Mouse (Mus musculus) midbrain, embryonic 11.5 days (tissue): ENCODE results near the gene Casz1. TPM values are rescaled to one million over a fixed set of nuclear protein-coding genes. Genes with fewer than 3 reads are reported as not detected.

Experiments used
- ATAC-seq: fragments of 200-750 bp; cut with Nextera tagmentation; 2 replicates; pipeline ENCODE4 v1.8.0; 2017; ENCODE audit warnings: moderate TSS enrichment, moderate library complexity; ENCODE audit not compliant: low FRiP score
- DNase-seq: peaks from one replicate; pipeline ENCODE4 v3.0.0; 2015; ENCODE audit warnings: low spot score; ENCODE audit errors: missing footprints
- H3K27ac ChIP-seq: fragments of 300-500 bp; sonication (generic); 2 replicates; pipeline ENCODE4 v1.5.1; 2014; ENCODE audit warnings: low read depth, low read length
- H3K27me3 ChIP-seq: fragments of 300-500 bp; sonication (generic); 2 replicates; pipeline ENCODE4 v1.6.1; 2014; ENCODE audit warnings: mild to moderate bottlenecking, low read length, moderate library complexity, mixed read lengths; ENCODE audit not compliant: control insufficient read depth, insufficient read depth
- H3K36me3 ChIP-seq: fragments of 300-500 bp; sonication (generic); 2 replicates; pipeline ENCODE4 v1.6.1; 2014; ENCODE audit warnings: mild to moderate bottlenecking, low read length, moderate library complexity, mixed read lengths; ENCODE audit not compliant: control insufficient read depth, insufficient read depth
- H3K4me1 ChIP-seq: fragments of 300-500 bp; sonication (generic); 2 replicates; pipeline ENCODE4 v1.6.1; 2014; ENCODE audit warnings: low read length; ENCODE audit not compliant: control insufficient read depth, insufficient read depth
- H3K4me2 ChIP-seq: fragments of 300-500 bp; sonication (generic); 2 replicates; pipeline ENCODE4 v1.6.1; 2014; ENCODE audit warnings: mild to moderate bottlenecking, moderate library complexity
- H3K4me3 ChIP-seq: fragments of 300-500 bp; sonication (generic); 2 replicates; pipeline ENCODE4 v1.5.1; 2014; ENCODE audit warnings: low read depth, low read length
- H3K9ac ChIP-seq: fragments of 300-500 bp; sonication (generic); 2 replicates; pipeline ENCODE4 v1.6.1; 2014; ENCODE audit warnings: low read length
- H3K9me3 ChIP-seq: fragments of 300-500 bp; sonication (generic); 2 replicates; pipeline ENCODE4 v1.6.1; 2016; ENCODE audit warnings: low read length; ENCODE audit not compliant: control insufficient read depth
- WGBS: fragments of 180-500 bp; shearing (Covaris S2); extraction: QIAGEN DNeasy Blood & Tissue Kit; methylation state at CpG from one replicate; pipeline ENCODE4 v1.1.7; 2014; 5-methylcytosine and 5-hydroxymethylcytosine counted together
- polyA plus RNA-seq: library from polyadenylated mRNA; unstranded; fragments of >200 nt; fragmentation: Nextera tagmentation; extraction: Ambion mirVana; gene quantifications from 2 replicates; pipeline ENCODE4 v1.2.1, GENCODE M21; 2014

Gene Casz1
- polyA plus RNA-seq, 1 experiment from 2014 or later = 1.6 TPM

- Histone ChIP-seq H3K36me3 (no peaks in the 10 kb centered on the region), H3K9me3 (no peaks in the 10 kb centered on the region), H3K27ac (no peak overlapping the region), H3K4me2 (peak overlapping the region; percentile 94), H3K27me3 (peaks cover 90% of the 10 kb centered on the region), H3K9ac (no peak overlapping the region), H3K4me1 (peaks cover 46% of the 10 kb centered on the region), H3K4me3 (peak overlapping the region; percentile 55)
- 1% methylated on average over 18 of the region's 26 CpGs for WGBS
- ATAC-seq = peak; percentile 55
- peak; percentile 97 for DNase-seq
Observed at GRCm38 (mm10) chr4:148806836-148807235, 2.6 kb downstream of the Casz1 start.

GRCm38 (mm10) chr4:148807397-148807796, 3.2 kb downstream of the Casz1 start:
- Histone ChIP-seq H3K27me3 (peaks cover 94% of the 10 kb centered on the region), H3K9me3 (no peaks in the 10 kb centered on the region), H3K4me3 (peak overlapping the region; percentile 55; the same call in 1 of the 2 replicates), H3K36me3 (no peaks in the 10 kb centered on the region), H3K9ac (no peak overlapping the region), H3K4me2 (peak overlapping the region; percentile 94), H3K4me1 (peaks cover 50% of the 10 kb centered on the region), H3K27ac (no peak overlapping the region)
- ATAC-seq (no peak), DNase-seq (peak; percentile 91)
- WGBS = 1% methylated on average over 9 of the region's 9 CpGs

DNA sequence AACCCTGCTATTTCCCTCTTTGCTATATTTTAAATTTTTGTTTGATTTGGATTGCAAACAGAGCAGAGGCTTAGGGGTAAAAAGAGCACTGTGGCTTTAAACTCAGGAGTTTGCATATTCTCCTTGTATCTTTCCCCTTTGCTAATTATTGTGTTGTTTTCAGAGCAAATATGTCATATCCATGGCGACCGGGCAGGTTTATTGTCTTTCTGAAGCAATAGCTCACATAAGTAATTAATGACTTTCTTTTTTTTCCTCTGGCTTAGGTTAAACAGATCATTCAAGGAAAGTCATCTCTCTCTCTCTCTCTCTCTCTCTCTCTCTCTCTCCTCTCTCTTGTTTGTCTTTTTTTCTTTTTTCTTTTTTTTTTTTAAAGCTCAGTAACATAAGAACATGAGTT, 4.6 kb downstream of the Casz1 start:
- 33% methylated on average over 2 of the region's 2 CpGs for WGBS
- no peak overlapping the region for H3K27ac ChIP-seq
- no peak for DNase-seq
- peaks cover 41% of the 10 kb centered on the region for H3K4me1 ChIP-seq
- H3K36me3 ChIP-seq = no peaks in the 10 kb centered on the region; the same call in 1 of the 2 replicates
- no peak overlapping the region for H3K9ac ChIP-seq
- no peak for ATAC-seq
- H3K4me2 ChIP-seq = no peak overlapping the region
- no peak overlapping the region for H3K4me3 ChIP-seq
- no peaks in the 10 kb centered on the region for H3K9me3 ChIP-seq
- peaks cover 94% of the 10 kb centered on the region for H3K27me3 ChIP-seq

DNA sequence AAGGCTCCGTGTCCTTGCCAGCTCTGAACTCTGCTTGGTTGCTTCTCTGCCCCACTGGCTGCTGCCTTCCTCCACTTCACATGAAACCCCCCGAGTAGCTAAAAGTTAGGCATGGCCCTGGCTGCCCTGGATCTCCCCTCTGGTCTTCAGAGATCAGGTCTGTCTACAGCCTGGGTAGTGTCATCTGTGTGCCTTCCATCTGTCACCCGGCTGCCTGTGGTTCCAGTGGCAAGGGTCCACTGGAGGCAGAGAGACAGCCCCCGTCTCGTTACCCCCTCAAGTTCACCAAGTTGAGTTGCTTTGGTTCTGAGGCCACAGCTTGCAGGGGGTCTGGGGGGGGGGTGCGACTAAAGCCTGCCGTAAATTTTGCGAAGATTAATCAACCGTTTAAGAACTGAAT, 6.5 kb downstream of the Casz1 start:
- WGBS = 49% methylated on average over 9 of the region's 9 CpGs
- Histone ChIP-seq H3K9me3 (no peaks in the 10 kb centered on the region), H3K27ac (no peak overlapping the region), H3K36me3 (no peaks in the 10 kb centered on the region; the same call in 1 of the 2 replicates), H3K27me3 (peaks cover 92% of the 10 kb centered on the region), H3K4me2 (no peak overlapping the region), H3K4me3 (no peak overlapping the region), H3K4me1 (peaks cover 26% of the 10 kb centered on the region), H3K9ac (no peak overlapping the region)
- DNase-seq (no peak), ATAC-seq (no peak)

DNA sequence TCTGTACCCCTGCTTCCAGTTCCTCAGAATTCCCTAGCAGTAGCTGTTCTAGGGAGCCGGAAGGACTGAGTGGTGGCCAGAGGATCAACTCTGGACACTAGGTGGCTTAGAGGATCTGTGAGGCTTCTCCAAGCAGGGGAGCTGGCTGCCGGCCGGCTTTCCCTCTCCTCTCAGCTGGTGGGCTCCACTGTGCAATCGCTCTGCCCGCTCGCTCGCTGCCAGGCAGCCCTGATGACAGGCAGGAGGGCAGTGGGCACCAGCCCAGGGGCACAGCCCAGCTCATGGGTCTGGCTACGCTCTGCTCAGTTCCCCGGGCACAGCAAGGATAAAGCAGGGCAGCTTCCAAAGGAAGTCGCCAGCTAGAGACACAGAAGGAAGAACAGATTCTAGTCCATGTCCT, 7.7 kb downstream of the Casz1 start:
- 11% methylated on average over 10 of the region's 10 CpGs for WGBS
- H3K4me3 ChIP-seq = no peak overlapping the region

DNA sequence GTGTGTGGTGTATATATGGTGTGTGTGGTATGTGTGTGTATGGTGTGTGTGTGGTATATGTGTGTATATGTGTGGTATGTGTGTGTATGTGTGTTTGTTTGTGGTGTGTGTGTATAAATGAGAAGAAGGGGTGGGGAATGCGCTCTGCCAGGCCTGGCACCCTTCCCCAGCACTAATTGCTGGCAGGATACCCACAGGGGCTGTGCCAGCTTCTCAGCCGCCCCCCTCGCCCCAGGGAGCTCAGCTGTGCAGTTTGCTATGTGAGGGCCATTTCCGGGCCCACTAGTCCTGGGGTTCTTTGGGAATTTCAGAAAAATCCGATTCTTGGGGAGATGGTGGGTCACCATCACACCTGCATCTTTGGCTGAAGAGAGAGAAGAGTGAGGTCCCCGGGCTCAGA, 9.0 kb downstream of the Casz1 start:
- H3K4me2 ChIP-seq = no peak overlapping the region
- H3K4me1 ChIP-seq = peaks cover 22% of the 10 kb centered on the region
- ATAC-seq (no peak), DNase-seq (no peak)
- H3K27me3 ChIP-seq = peaks cover 71% of the 10 kb centered on the region
- no peak overlapping the region for H3K27ac ChIP-seq
- 85% methylated on average over 6 of the region's 6 CpGs for WGBS
- H3K4me3 ChIP-seq = no peak overlapping the region
- H3K9me3 ChIP-seq = no peaks in the 10 kb centered on the region
- H3K36me3 ChIP-seq = no peaks in the 10 kb centered on the region; the same call in 1 of the 2 replicates
- no peak overlapping the region for H3K9ac ChIP-seq

More for the DNA sequence above, 7.7 kb downstream of the Casz1 start:
- Histone ChIP-seq H3K4me2 (peak overlapping the region; percentile 30), H3K9me3 (no peaks in the 10 kb centered on the region), H3K4me1 (peaks cover 27% of the 10 kb centered on the region), H3K36me3 (no peaks in the 10 kb centered on the region; the same call in 1 of the 2 replicates), H3K27ac (no peak overlapping the region), H3K27me3 (peaks cover 82% of the 10 kb centered on the region), H3K9ac (peak overlapping the region; percentile 38)
- ATAC-seq = peak; percentile 51; the same call in 1 of the 2 replicates
- DNase-seq = peak; percentile 93

DNA sequence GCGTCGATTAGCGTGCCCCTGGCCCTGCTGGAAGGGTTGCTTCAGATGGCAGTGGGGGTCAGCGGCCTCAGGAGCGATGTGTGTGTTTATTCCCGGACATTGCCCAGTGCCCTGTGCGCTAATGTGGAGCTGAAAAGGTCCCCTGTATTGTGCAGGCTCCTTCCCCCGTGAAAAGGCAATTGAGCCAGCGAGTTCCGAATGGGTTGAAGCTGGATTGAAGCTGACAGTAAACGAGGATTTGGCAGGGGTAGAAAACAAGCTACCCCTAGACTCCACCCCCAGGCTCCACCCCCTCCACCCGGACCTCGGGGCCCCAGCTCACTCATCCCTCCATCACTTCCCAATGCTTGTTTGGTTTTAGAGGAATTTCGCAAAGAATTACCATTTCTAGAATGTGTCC, 12.3 kb downstream of the Casz1 start:
- Histone ChIP-seq H3K4me2 (peak overlapping the region; percentile 32), H3K9ac (no peak overlapping the region), H3K36me3 (no peaks in the 10 kb centered on the region; the same call in 1 of the 2 replicates), H3K4me1 (peaks cover 16% of the 10 kb centered on the region), H3K4me3 (no peak overlapping the region), H3K27ac (no peak overlapping the region), H3K27me3 (peaks cover 39% of the 10 kb centered on the region), H3K9me3 (no peaks in the 10 kb centered on the region)
- 2% methylated on average over 14 of the region's 14 CpGs for WGBS
- peak; percentile 89 for DNase-seq
- ATAC-seq = no peak

DNA sequence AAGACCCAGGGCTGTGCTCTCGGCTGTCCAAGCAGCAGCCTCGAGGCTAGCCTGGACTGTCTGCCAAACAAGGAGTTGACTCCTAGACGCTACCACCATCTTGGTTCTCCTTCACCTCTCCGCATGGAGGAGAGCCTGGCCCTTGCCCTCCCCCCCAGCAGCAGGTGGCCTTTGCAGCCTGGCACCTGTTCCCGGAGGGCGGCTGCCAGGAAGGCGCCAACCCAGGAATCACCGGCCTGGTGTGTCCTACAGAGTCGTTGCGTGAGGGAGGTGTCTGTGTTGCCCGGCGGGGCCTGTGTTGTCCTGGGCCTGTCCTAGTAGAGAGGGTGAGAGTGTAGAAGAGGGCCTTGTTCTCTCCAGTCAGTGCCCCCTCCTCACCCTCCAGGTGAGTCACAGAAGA, 13.9 kb downstream of the Casz1 start:
- H3K9ac ChIP-seq = no peak overlapping the region
- WGBS = 93% methylated on average over 12 of the region's 12 CpGs
- no peak overlapping the region for H3K27ac ChIP-seq
- DNase-seq (no peak), ATAC-seq (no peak)
- H3K9me3 ChIP-seq = no peaks in the 10 kb centered on the region
- H3K4me2 ChIP-seq = no peak overlapping the region
- H3K4me1 ChIP-seq = peaks cover 11% of the 10 kb centered on the region
- peaks cover 23% of the 10 kb centered on the region for H3K27me3 ChIP-seq
- H3K36me3 ChIP-seq = no peaks in the 10 kb centered on the region
- H3K4me3 ChIP-seq = no peak overlapping the region

DNA sequence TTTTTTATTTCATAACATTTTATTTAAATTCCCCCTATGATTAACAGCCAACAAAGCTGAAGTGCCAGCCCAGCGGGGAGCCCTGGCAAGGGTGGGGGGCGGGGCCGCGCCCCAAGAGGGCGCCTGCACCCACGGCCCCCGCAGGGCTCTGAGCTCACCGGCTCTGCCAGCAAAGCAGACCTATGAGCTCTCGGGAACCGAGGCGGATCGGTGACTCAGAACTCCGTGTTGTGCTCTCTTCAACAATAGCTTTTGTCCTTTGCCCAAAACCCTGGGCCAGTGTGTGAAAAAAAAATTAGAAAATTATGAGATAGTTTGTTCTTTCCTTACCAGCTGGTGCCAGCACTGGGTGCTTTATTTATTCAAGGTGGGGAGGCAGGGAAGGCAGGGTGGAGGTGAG, 15.9 kb downstream of the Casz1 start:
- Histone ChIP-seq H3K27me3 (peaks cover 7% of the 10 kb centered on the region), H3K36me3 (no peaks in the 10 kb centered on the region), H3K9ac (no peak overlapping the region), H3K4me1 (peaks cover 11% of the 10 kb centered on the region), H3K4me2 (no peak overlapping the region), H3K27ac (no peak overlapping the region), H3K4me3 (no peak overlapping the region), H3K9me3 (no peaks in the 10 kb centered on the region)
- 48% methylated on average over 13 of the region's 13 CpGs for WGBS
- ATAC-seq = no peak
- DNase-seq = no peak
